Mouse (Mus musculus) midbrain, postnatal 0 days (tissue): Measurements from ENCODE around the gene Kctd14. TPM values are rescaled to one million over a fixed set of nuclear protein-coding genes. Genes with fewer than 3 reads are reported as not detected.

Source experiments
- ATAC-seq: fragments of 200-750 bp; cut with Nextera tagmentation; 2 replicates; pipeline ENCODE4 v1.8.0; 2017; ENCODE audit warnings: moderate number of reproducible peaks, mild to moderate bottlenecking, moderate TSS enrichment, moderate library complexity; ENCODE audit not compliant: low FRiP score
- DNase-seq: peaks from one replicate; pipeline ENCODE4 v3.0.0-alpha.2; 2015; ENCODE audit warnings: low spot score
- H3K27ac ChIP-seq: fragments of 300-500 bp; sonication (generic); 2 replicates; pipeline ENCODE4 v1.5.1; 2014; ENCODE audit warnings: low read depth, mild to moderate bottlenecking, low read length, mixed read lengths
- H3K27me3 ChIP-seq: fragments of 300-500 bp; sonication (generic); 2 replicates; pipeline ENCODE4 v1.6.1; 2014; ENCODE audit warnings: low read length, control low read depth, mixed read lengths; ENCODE audit not compliant: insufficient read depth
- H3K36me3 ChIP-seq: fragments of 300-500 bp; sonication (generic); 2 replicates; pipeline ENCODE4 v1.6.1; 2014; ENCODE audit warnings: low read length, control low read depth, mixed read lengths; ENCODE audit not compliant: insufficient read depth
- H3K4me1 ChIP-seq: fragments of 300-500 bp; sonication (generic); 2 replicates; pipeline ENCODE4 v1.6.1; 2014; ENCODE audit warnings: mild to moderate bottlenecking, control low read depth, antibody characterized with exemption, low read length, mixed read lengths; ENCODE audit not compliant: insufficient read depth
- H3K4me2 ChIP-seq: fragments of 300-500 bp; sonication (generic); 2 replicates; pipeline ENCODE4 v1.6.1; 2014; ENCODE audit warnings: low read depth, mild to moderate bottlenecking, low read length, mixed read lengths; ENCODE audit not compliant: poor library complexity, severe bottlenecking
- H3K4me3 ChIP-seq: fragments of 300-500 bp; sonication (generic); 2 replicates; pipeline ENCODE4 v1.5.1; 2014; ENCODE audit warnings: low read depth, mild to moderate bottlenecking, low read length, moderate library complexity
- H3K9ac ChIP-seq: fragments of 300-500 bp; sonication (generic); replicated peaks from 2 replicates; pipeline ENCODE4 v1.6.1; 2014; ENCODE audit warnings: mild to moderate bottlenecking, low read length, moderate library complexity, mixed read lengths; ENCODE audit not compliant: poor library complexity, severe bottlenecking
- H3K9me3 ChIP-seq: fragments of 300-500 bp; sonication (generic); 2 replicates; pipeline ENCODE4 v1.6.1; 2016; ENCODE audit warnings: low read length, control low read depth
- CTCF ChIP-seq: IDR thresholded peaks from 2 replicates; pipeline ENCODE4 v1.5.1; 2016; ENCODE audit warnings: antibody characterized with exemption, mild to moderate bottlenecking
- WGBS: fragments of 180-500 bp; shearing (Covaris S2); extraction: QIAGEN DNeasy Blood & Tissue Kit; methylation state at CpG from one replicate; pipeline ENCODE4 v1.1.7; 2014; 5-methylcytosine and 5-hydroxymethylcytosine counted together
- polyA plus RNA-seq: library from polyadenylated mRNA; unstranded; fragments of >200 nt; fragmentation: Nextera tagmentation; extraction: Ambion mirVana; gene quantifications from 2 replicates; pipeline ENCODE4 v1.2.1, GENCODE M21; 2015
- total RNA-seq: library from RNA; depleted of rRNA; stranded (reverse); fragments of >200 nt; gene quantifications from 2 replicates; pipeline ENCODE4 v1.2.3, GENCODE M21; 2014

Gene Kctd14
- total and polyA plus RNA-seq, 2 experiments from 2014 or later = 0.16 to 1.3 TPM

GRCm38 (mm10) chr7:97420958-97421651 is 30.0 kb upstream of the Kctd14 start:
- Histone ChIP-seq H3K27me3 (no peaks in the 10 kb centered on the region), H3K4me2 (no peak overlapping the region), H3K9ac (no peak overlapping the region), H3K4me3 (no peak overlapping the region), H3K4me1 (no peaks in the 10 kb centered on the region), H3K9me3 (no peaks in the 10 kb centered on the region), H3K36me3 (no peaks in the 10 kb centered on the region), H3K27ac (no peak overlapping the region)
- TF ChIP-seq CTCF = no peak
- no peak for ATAC-seq
- 81% methylated on average over 8 of the region's 8 CpGs for WGBS
- DNase-seq = peak; percentile 73

- H3K4me1 ChIP-seq = no peaks in the 10 kb centered on the region
- WGBS = 61% methylated on average over 5 of the region's 5 CpGs
- H3K9me3 ChIP-seq = no peaks in the 10 kb centered on the region
- no peak for TF ChIP-seq CTCF
- no peak for ATAC-seq
- no peak overlapping the region for H3K4me2 ChIP-seq
- no peak for DNase-seq
- H3K36me3 ChIP-seq = no peaks in the 10 kb centered on the region
- H3K27ac ChIP-seq = no peak overlapping the region
- no peaks in the 10 kb centered on the region for H3K27me3 ChIP-seq
- H3K9ac ChIP-seq = no peak overlapping the region
- H3K4me3 ChIP-seq = no peak overlapping the region
Measured at GRCm38 (mm10) chr7:97423754-97424153, 27.4 kb upstream of the Kctd14 start.

DNA sequence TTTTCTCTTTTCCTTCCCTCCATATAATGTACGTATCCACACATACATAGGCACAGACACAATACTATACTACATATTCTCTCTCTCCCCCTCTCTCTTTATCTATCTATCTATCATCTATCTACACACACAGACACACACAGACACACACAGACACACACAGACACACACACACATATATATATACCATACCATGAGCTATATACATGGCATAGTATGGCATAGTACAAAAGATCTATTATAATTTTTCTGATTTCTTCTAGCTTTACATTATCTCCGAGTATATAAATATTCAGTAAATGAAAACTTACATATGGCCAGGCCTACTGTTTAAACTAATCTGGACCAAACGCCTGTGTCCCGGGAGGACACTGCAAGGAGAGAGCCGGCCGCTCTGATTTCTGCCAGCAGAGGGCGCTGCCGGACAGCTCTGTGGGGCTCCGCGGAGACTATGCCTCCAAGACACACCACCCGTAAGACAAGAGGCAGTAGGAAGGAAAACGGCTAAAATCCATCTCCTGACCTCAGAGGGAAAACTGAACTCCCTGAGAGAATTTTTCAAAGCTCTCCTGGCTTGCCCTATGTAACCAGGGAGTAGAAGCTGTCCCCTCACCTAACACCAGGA is 26.4 kb upstream of the Kctd14 start:
- peak; percentile 83 for ATAC-seq
- Histone ChIP-seq H3K27me3 (no peaks in the 10 kb centered on the region), H3K9me3 (no peaks in the 10 kb centered on the region), H3K4me1 (no peaks in the 10 kb centered on the region; the same call in 1 of the 2 replicates), H3K4me2 (no peak overlapping the region), H3K27ac (no peak overlapping the region), H3K9ac (no peak overlapping the region), H3K36me3 (no peaks in the 10 kb centered on the region), H3K4me3 (no peak overlapping the region)
- TF ChIP-seq CTCF = peak; percentile 97
- WGBS = 9% methylated on average over 12 of the region's 12 CpGs
- peak; percentile 89 for DNase-seq

GRCm38 (mm10) chr7:97426566-97426965 is 24.6 kb upstream of the Kctd14 start:
- Histone ChIP-seq H3K27me3 (no peaks in the 10 kb centered on the region), H3K27ac (no peak overlapping the region), H3K4me3 (no peak overlapping the region), H3K4me2 (no peak overlapping the region), H3K9me3 (no peaks in the 10 kb centered on the region), H3K9ac (no peak overlapping the region), H3K36me3 (no peaks in the 10 kb centered on the region), H3K4me1 (no peaks in the 10 kb centered on the region; the same call in 1 of the 2 replicates)
- ATAC-seq = no peak
- DNase-seq = no peak
- no peak for TF ChIP-seq CTCF
- WGBS = 75% methylated on average over 6 of the region's 6 CpGs

- no peaks in the 10 kb centered on the region for H3K9me3 ChIP-seq
- H3K4me1 ChIP-seq = no peaks in the 10 kb centered on the region; the same call in 1 of the 2 replicates
- 75% methylated on average over 6 of the region's 6 CpGs for WGBS
- ATAC-seq (no peak), DNase-seq (no peak)
- H3K36me3 ChIP-seq = no peaks in the 10 kb centered on the region
- H3K4me2 ChIP-seq = no peak overlapping the region
- H3K4me3 ChIP-seq = no peak overlapping the region
- no peak for TF ChIP-seq CTCF
- H3K27ac ChIP-seq = no peak overlapping the region
- no peak overlapping the region for H3K9ac ChIP-seq
- H3K27me3 ChIP-seq = no peaks in the 10 kb centered on the region
Measured at GRCm38 (mm10) chr7:97427296-97427695, 23.8 kb upstream of the Kctd14 start.

GRCm38 (mm10) chr7:97427778-97428420 is 23.2 kb upstream of the Kctd14 start:
- H3K4me1 ChIP-seq = no peaks in the 10 kb centered on the region; the same call in 1 of the 2 replicates
- no peaks in the 10 kb centered on the region for H3K36me3 ChIP-seq
- H3K27ac ChIP-seq = no peak overlapping the region
- peak; percentile 65 for DNase-seq
- H3K27me3 ChIP-seq = no peaks in the 10 kb centered on the region
- WGBS = 73% methylated on average over 5 of the region's 5 CpGs
- H3K4me2 ChIP-seq = no peak overlapping the region
- no peak overlapping the region for H3K4me3 ChIP-seq
- no peak for ATAC-seq
- H3K9ac ChIP-seq = no peak overlapping the region
- TF ChIP-seq CTCF = peak; percentile 48
- H3K9me3 ChIP-seq = no peaks in the 10 kb centered on the region
